Mouse (Mus musculus) Patski (cell line): ENCODE measurements around the gene Kcnip3. TPM values are rescaled to one million over a fixed set of nuclear protein-coding genes. Genes with fewer than 3 reads are reported as not detected.
A peak's percentile ranks its signal among the peaks of the same experiment; 100 is the strongest.

Experiments
- ATAC-seq: fragments of 100-300 bp; one replicate; pipeline ENCODE4 v1.8.0; 2021
- CTCF ChIA-PET: fragments of 350-600 bp; sonication (Branson Sonifier 250); formaldehyde crosslinking; loops from one replicate; lab custom pipeline; 2022; ENCODE audit warnings: inconsistent platforms; lab: Charles Lee
- POLR2A ChIA-PET: fragments of 350-600 bp; sonication (Branson Sonifier 250); formaldehyde crosslinking; loops from one replicate; lab custom pipeline; 2022; ENCODE audit warnings: antibody characterized with exemption, inconsistent platforms; lab: Charles Lee
- DNase-seq: peaks from one replicate; pipeline ENCODE4 v3.0.0-alpha.2; 2011; ENCODE audit warnings: low read depth, low spot score
- H3K27me3 ChIP-seq: fragments of 371-371 bp; one replicate; pipeline ENCODE4 v1.5.1; 2021
- CTCF ChIP-seq: fragments of 100-300 bp; IDR thresholded peaks from one replicate; pipeline ENCODE4 v1.5.1; 2021
- in situ Hi-C: fragments of 300-500 bp; cut with MboI; formaldehyde crosslinking; loops from 3 replicates; pipeline ENCODE4 v1.11.1; 2018; ENCODE audit warnings: low pct_unique_long_range_greater_than_20kb, mixed read lengths
- polyA plus RNA-seq: library from polyadenylated mRNA; unstranded; gene quantifications from one replicate; pipeline ENCODE4 v1.2.3, GENCODE M21; 2021

Gene Kcnip3
- polyA plus RNA-seq, 1 experiment from 2014 or later = 4.3 TPM

- ChIA-PET CTCF (no interaction called here), POLR2A (no interaction called here)
- ATAC-seq (no peak), DNase-seq (no peak)
- in situ Hi-C loops = no loop called here
- no peak for TF ChIP-seq CTCF
- peaks cover 45% of the 10 kb centered on the region for H3K27me3 ChIP-seq
Observed at GRCm38 (mm10) chr2:127518273-127518672, 3.6 kb downstream of the Kcnip3 start.

DNA sequence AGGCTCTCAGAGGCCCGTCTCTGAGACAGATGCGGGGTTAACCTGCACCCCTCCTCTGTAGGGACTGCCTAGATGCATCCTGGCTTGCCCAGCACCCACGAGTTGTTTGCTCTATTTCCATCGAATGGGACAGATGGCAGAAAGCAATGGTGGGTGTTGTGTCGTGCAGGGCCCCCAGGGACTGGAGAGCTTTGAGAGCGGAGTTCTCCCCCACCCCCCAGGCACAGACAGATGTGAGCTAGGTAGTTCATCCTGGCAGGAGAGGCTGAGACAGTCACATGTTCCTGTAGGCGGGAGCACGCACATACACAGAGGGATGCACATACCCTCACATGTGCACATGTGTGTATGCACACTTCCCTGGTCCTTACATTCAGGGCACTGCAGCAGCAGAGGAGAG lies 4.8 kb downstream of the Kcnip3 start:
- peaks cover 52% of the 10 kb centered on the region for H3K27me3 ChIP-seq
- DNase-seq (no peak), ATAC-seq (no peak)
- ChIA-PET POLR2A (no interaction called here), CTCF (interaction anchor here (0.7 kb wide), 1 partner anchor 10 kb away, joined by 3 read pairs; no protein-coding TSS in a partner anchor)
- no peak for TF ChIP-seq CTCF
- in situ Hi-C loops = no loop called here

DNA sequence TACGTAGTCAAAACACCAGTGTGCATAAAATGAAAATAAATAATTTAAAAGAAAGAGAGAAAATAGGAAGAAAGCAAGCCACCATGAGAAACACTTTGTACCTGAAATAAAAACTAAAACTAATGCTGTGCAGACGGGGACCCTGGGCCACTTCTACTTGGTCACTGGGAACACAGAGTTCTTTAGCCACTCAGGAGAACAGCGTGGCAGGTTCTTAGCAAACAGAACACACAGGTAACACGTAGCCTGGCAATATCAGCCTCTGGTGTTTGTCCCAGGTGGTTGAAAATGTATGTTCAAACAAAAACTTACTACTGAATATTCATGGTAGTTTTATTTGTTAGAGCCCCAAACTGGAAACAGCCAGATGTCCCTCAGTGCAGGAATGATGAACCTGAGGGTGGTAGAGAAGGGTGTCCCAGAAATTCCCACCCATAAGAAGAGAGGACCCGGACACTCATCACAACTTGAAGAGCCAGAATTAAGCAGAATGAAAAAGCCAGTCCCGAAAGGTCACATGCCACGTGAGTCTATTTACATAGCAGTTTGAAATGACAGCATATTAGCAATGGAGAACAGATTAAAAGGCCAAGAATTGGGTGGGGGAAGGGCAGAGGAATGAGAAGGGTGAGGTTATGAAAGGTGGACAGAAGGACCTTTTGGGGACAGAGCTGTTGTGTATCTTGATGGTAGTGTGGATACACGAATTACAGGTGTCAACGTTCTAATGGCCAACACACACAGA lies 7.3 kb downstream of the Kcnip3 start:
- in situ Hi-C loops = no loop called here
- no peak for DNase-seq
- POLR2A ChIA-PET = interaction anchor here (0.8 kb wide), 1 partner anchor 41 kb away, joined by 4 read pairs; no protein-coding TSS in a partner anchor
- ATAC-seq = no peak
- CTCF ChIA-PET = no interaction called here
- TF ChIP-seq CTCF = no peak
- peaks cover 45% of the 10 kb centered on the region for H3K27me3 ChIP-seq

DNA sequence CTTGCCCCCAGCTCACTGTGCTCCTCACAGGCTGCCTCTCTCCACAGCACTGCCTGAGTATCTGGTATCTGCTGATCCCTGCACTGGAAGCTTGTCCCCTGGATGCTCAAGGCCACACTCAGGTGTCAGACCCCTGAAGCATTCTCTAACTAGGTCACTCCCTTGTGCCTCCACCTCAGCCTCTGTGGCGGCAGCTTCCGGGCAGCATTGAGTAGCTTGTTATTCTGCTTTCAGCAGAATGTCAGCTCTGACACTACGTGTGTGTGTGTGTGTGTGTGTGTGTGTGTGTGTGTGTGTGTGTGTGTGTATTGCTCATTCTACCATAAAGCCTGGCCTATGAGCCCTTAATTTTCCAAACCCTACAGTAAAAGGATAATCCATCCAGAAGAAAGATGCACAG lies 8.7 kb downstream of the Kcnip3 start:
- in situ Hi-C loops = no loop called here
- ATAC-seq (no peak), DNase-seq (no peak)
- H3K27me3 ChIP-seq = peaks cover 35% of the 10 kb centered on the region
- POLR2A ChIA-PET = no interaction called here
- CTCF ChIA-PET = no interaction called here
- no peak for TF ChIP-seq CTCF

GRCm38 (mm10) chr2:127511426-127511825 lies 10.5 kb downstream of the Kcnip3 start:
- ATAC-seq (no peak), DNase-seq (no peak)
- CTCF ChIA-PET = interaction anchor here (1.4 kb wide), 1 partner anchor 11 kb away, joined by 4 read pairs; no protein-coding TSS in a partner anchor
- in situ Hi-C loops = no loop called here
- POLR2A ChIA-PET = interaction anchor here (0.7 kb wide), 1 partner anchor 76 kb away, joined by 3 read pairs; no protein-coding TSS in a partner anchor
- peaks cover 24% of the 10 kb centered on the region for H3K27me3 ChIP-seq
- TF ChIP-seq CTCF = no peak

- ATAC-seq (no peak), DNase-seq (no peak)
- H3K27me3 ChIP-seq = peaks cover 34% of the 10 kb centered on the region
- ChIA-PET CTCF (interaction anchor here (0.8 to 4.2 kb wide), 10 partner anchors 12 to 51 kb away, joined by 3 to 31 read pairs (median 4); partner anchors contain the start of gene Kcnip3), POLR2A (no interaction called here)
- in situ Hi-C loops = loop anchor here (5.0 to 10.0 kb wide), 2 partner anchors 49 to 177 kb away; no protein-coding TSS in a partner anchor
- TF ChIP-seq CTCF = no peak
Observed at GRCm38 (mm10) chr2:127507967-127508660, 13.8 kb downstream of the Kcnip3 start.

GRCm38 (mm10) chr2:127507077-127507774 lies 14.7 kb downstream of the Kcnip3 start:
- peak; percentile 85 for TF ChIP-seq CTCF
- in situ Hi-C loops = loop anchor here (5.0 to 10.0 kb wide), 2 partner anchors 50 to 178 kb away; no protein-coding TSS in a partner anchor
- DNase-seq (peak; percentile 17), ATAC-seq (peak; percentile 47)
- peaks cover 36% of the 10 kb centered on the region for H3K27me3 ChIP-seq
- POLR2A ChIA-PET = no interaction called here
- CTCF ChIA-PET = interaction anchor here (0.7 to 4.2 kb wide), 14 partner anchors 10 to 77 kb away, joined by 3 to 31 read pairs (median 3); partner anchors contain the start of gene Kcnip3

- in situ Hi-C loops = loop anchor here (5.0 to 10.0 kb wide), 2 partner anchors 51 to 179 kb away; no protein-coding TSS in a partner anchor
- DNase-seq (no peak), ATAC-seq (no peak)
- POLR2A ChIA-PET = no interaction called here
- CTCF ChIA-PET = interaction anchor here (4.2 kb wide), 1 partner anchor 53 kb away, joined by 31 read pairs; no protein-coding TSS in a partner anchor
- TF ChIP-seq CTCF = no peak
- peaks cover 36% of the 10 kb centered on the region for H3K27me3 ChIP-seq
Observed at GRCm38 (mm10) chr2:127506131-127506632, 15.7 kb downstream of the Kcnip3 start.

DNA sequence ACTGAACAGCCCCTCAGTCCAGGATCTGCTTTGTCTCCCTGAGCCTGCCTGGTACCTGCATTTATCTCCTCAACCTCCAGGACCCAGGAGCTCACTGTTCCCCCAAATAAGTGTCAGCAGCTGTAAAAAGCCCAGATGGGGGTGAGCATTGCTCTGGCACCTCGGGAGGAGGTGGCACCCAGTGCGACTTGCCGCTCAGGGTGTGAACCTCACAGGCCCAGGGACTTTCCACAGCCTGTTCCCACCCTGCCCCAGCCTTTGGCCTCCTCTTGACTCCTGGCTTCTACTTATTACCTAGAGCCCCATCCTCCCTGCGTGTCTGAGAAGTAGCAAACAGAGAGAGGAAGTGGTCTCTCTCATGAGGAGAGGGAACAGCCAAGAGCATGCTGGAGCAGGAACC lies 16.7 kb downstream of the Kcnip3 start:
- DNase-seq (no peak), ATAC-seq (no peak)
- H3K27me3 ChIP-seq = peaks cover 42% of the 10 kb centered on the region
- TF ChIP-seq CTCF = no peak
- ChIA-PET POLR2A (no interaction called here), CTCF (interaction anchor here (2.4 to 3.1 kb wide), 2 partner anchors 43 to 54 kb away, joined by 6 to 9 read pairs; no protein-coding TSS in a partner anchor)
- in situ Hi-C loops = loop anchor here (5.0 to 10.0 kb wide), 2 partner anchors 52 to 180 kb away; no protein-coding TSS in a partner anchor
